Mouse (Mus musculus) bone marrow macrophage, adult 2 months (primary cell): ENCODE measurements around the gene Trove2.

Experiments used
- CTCF ChIP-seq: IDR thresholded peaks from 2 replicates; pipeline ENCODE4 v1.5.1; 2012; ENCODE audit warnings: low read depth, mild to moderate bottlenecking, low read length, moderate library complexity
- POLR2A ChIP-seq: IDR thresholded peaks from 2 replicates; pipeline ENCODE4 v1.6.1; 2012; ENCODE audit warnings: mild to moderate bottlenecking, low read depth, low read length, borderline replicate concordance

DNA sequence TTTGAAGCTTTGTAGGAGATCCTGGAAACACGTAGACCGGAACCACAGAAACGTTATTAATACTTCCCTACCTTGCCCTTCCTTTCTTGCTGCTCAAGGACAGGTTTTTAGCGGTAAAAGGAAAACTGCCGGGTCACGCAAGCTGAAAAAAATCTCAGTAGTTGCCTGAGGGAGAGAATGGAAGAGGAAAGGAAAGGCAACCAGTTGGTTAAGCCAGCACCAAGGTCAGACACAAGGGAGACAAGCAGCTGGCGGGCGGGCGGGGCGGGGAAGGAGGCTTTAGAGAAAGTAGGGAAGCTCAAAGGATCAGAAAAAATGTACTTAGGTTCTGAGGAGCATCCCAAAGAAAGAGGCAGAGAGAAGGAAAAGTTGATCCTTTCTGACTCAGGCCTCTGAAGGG is 31.0 kb downstream of the Trove2 start:
- TF ChIP-seq POLR2A (no peak), CTCF (no peak)
